Mouse (Mus musculus) C2C12 (cell line): Measurements from ENCODE around the gene Nudcd2. TPM values are rescaled to one million over a fixed set of nuclear protein-coding genes. Genes with fewer than 3 reads are reported as not detected.

ENCODE experiments used
- H3K27me3 ChIP-seq: one replicate; pipeline ENCODE4 v1.6.1; 2011; ENCODE audit not compliant: control insufficient read depth, insufficient read depth, insufficient read length
- H3K36me3 ChIP-seq: one replicate; pipeline ENCODE4 v1.6.1; 2011; ENCODE audit not compliant: control insufficient read depth, insufficient read depth
- H3K4me3 ChIP-seq: one replicate; pipeline ENCODE4 v1.5.1; 2011; ENCODE audit warnings: mild to moderate bottlenecking, control low read depth; ENCODE audit not compliant: poor library complexity, insufficient read depth, severe bottlenecking
- H3K79me2 ChIP-seq: one replicate; pipeline ENCODE4 v1.6.1; 2011; ENCODE audit not compliant: control insufficient read depth, insufficient read depth
- H3K79me3 ChIP-seq: one replicate; pipeline ENCODE4 v1.6.1; 2011; ENCODE audit warnings: low read depth, control low read depth
- H3ac ChIP-seq: one replicate; pipeline ENCODE3; 2011; ENCODE audit warnings: low read depth; ENCODE audit not compliant: control insufficient read depth, insufficient read length
- CEBPB ChIP-seq: IDR thresholded peaks from one replicate; pipeline ENCODE4 v1.6.1; 2011; ENCODE audit warnings: low read depth, mild to moderate bottlenecking, control low read depth, moderate library complexity
- CTCF ChIP-seq: IDR thresholded peaks from one replicate; pipeline ENCODE4 v1.5.1; 2011; ENCODE audit not compliant: control insufficient read depth, insufficient read depth, insufficient read length
- FOSL1 ChIP-seq: IDR thresholded peaks from one replicate; pipeline ENCODE4 v1.8.0; 2011; ENCODE audit warnings: mild to moderate bottlenecking, low read length; ENCODE audit not compliant: poor library complexity, insufficient read depth, severe bottlenecking
- MAX ChIP-seq: IDR thresholded peaks from one replicate; pipeline ENCODE4 v1.6.1; 2011; ENCODE audit warnings: mild to moderate bottlenecking, control low read depth
- MYOD1 ChIP-seq: IDR thresholded peaks from one replicate; pipeline ENCODE4 v1.6.1; 2011; ENCODE audit warnings: low read depth; ENCODE audit not compliant: control insufficient read depth, insufficient read length
- MYOG ChIP-seq: IDR thresholded peaks from one replicate; pipeline ENCODE4 v1.6.1; 2011; ENCODE audit not compliant: control insufficient read depth, insufficient read length; ENCODE audit errors: extremely low read depth
- USF1 ChIP-seq: IDR thresholded peaks from one replicate; pipeline ENCODE4 v1.6.1; 2011; ENCODE audit warnings: low read depth, mild to moderate bottlenecking, control low read depth, moderate library complexity
- polyA plus RNA-seq: library from polyadenylated mRNA; unstranded; fragments of >200 nt; fragmentation: generic; extraction: Trizol; gene quantifications from one replicate; pipeline ENCODE4 v1.2.1, GENCODE M21; 2012; ENCODE audit warnings: missing spikeins

Gene Nudcd2
- polyA plus RNA-seq, 1 experiment: 64.2 TPM

DNA sequence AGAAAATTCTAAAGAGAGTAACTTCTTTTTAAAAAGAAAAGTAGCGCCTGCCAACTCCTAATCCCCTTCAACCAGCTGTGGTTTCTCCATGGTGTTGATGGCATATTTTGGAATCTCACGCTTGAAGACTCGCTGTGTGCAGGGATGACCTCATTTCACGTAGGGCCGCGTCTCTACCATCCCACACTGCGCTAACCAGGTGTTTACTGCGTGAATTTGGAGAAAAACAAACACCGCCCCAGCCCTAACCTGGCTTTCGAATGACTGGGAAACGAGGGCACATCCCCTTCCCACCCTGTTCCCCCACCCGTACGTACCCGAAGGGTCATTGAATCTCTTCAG lies 499 bp upstream of the Nudcd2 start:
- Histone ChIP-seq H3ac (peak overlapping the region; percentile 86), H3K4me3 (peak overlapping the region; percentile 96), H3K36me3 (peaks cover 39% of the 10 kb centered on the region), H3K79me2 (peaks cover 82% of the 10 kb centered on the region), H3K27me3 (no peaks in the 10 kb centered on the region), H3K79me3 (peaks cover 69% of the 10 kb centered on the region)
- TF ChIP-seq MYOG (no peak), FOSL1 (no peak), MAX (no peak), CTCF (no peak), MYOD1 (no peak), USF1 (no peak), CEBPB (no peak)

GRCm38 (mm10) chr11:40734251-40734752 lies 835 bp downstream of the Nudcd2 start:
- H3K36me3 ChIP-seq: peaks cover 48% of the 10 kb centered on the region
- TF ChIP-seq MYOD1 (no peak), USF1 (no peak), MAX (no peak), MYOG (no peak), FOSL1 (no peak), CTCF (no peak), CEBPB (no peak)
- H3K27me3 ChIP-seq: no peaks in the 10 kb centered on the region
- peaks cover 90% of the 10 kb centered on the region for H3K79me2 ChIP-seq
- H3K79me3 ChIP-seq: peaks cover 69% of the 10 kb centered on the region
- H3ac ChIP-seq: peak overlapping the region; percentile 68
- peak overlapping the region; percentile 96 for H3K4me3 ChIP-seq

DNA sequence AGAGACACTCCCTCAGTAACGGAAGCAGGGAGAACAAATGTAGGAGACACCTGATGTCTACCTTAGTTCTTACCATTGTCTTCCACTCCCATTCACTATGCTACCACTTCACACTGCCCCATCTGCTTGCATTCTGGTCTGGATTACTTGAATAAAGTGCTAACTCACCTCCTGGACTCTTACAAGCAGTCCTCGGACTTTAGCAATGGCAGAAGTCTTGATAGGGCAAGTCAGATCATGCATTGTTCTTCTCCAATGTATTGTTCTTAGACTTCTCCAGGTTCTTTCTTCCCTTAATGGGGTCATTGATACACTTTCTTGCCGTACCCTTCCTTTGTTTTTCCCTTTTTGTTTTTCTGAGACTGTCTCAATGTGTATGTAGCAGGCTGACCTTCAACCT lies 3.9 kb downstream of the Nudcd2 start:
- Histone ChIP-seq H3K79me2 (peaks cover 60% of the 10 kb centered on the region), H3ac (no peak overlapping the region), H3K79me3 (peaks cover 44% of the 10 kb centered on the region), H3K4me3 (no peak overlapping the region), H3K27me3 (no peaks in the 10 kb centered on the region), H3K36me3 (peaks cover 65% of the 10 kb centered on the region)
- no peak for TF ChIP-seq USF1
- TF ChIP-seq FOSL1: no peak
- no peak for TF ChIP-seq CEBPB
- TF ChIP-seq MYOG: no peak
- no peak for TF ChIP-seq MAX
- TF ChIP-seq MYOD1: no peak
- TF ChIP-seq CTCF: no peak

DNA sequence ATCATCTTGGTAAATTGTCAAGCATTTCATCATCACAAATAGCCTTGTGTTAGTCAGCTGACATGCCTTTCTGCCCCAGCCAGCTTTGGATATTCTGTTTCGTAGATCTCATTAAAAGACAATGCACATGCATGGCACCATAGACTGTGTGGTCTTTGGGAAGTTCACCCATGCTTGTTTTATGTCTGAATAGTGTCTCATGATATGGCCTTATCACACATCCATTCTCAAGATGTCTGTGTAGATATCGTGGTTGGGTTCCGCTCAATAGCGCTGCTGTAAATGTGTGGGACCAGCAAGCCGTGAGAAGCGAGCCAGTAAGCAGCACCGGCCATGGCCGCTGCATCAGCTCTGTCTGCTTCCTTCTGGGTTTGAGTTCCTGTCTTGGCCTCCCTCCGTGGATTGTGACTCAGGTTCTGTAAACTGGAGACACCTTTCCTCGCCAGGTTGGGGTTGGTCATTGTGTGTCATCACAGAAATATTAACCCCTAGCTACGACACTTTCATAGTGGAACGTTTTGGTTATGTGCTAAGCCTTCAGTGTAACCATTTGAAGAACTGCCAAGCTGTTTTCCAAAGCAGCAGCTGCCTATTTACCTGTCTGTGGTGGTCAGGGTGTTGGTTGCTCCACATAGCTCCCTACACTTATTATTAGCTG lies 8.3 kb downstream of the Nudcd2 start:
- Histone ChIP-seq H3K79me2 (peaks cover 19% of the 10 kb centered on the region), H3ac (no peak overlapping the region), H3K4me3 (no peak overlapping the region), H3K36me3 (peaks cover 71% of the 10 kb centered on the region), H3K79me3 (peaks cover 9% of the 10 kb centered on the region), H3K27me3 (no peaks in the 10 kb centered on the region)
- TF ChIP-seq MYOD1: no peak
- no peak for TF ChIP-seq MYOG
- no peak for TF ChIP-seq USF1
- no peak for TF ChIP-seq MAX
- TF ChIP-seq FOSL1: no peak

DNA sequence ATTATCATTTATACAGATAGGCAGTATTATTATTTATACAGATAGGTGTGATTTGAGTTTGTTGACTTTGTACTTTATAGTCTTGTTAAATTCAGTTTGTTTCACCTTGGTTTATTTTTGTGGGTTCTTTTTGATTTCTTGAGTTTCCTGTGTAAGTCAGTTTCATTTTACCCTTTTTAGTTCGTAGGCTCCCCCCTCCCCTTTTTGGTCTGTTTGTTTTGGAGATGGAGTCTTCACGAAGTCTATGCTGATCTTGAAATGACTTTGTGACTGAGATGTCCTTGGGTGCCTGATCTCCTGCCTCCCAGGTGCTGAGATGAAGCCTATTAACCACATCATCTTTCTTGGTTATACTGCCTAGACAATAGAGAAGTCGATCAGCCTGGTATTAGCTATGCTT lies 10.9 kb downstream of the Nudcd2 start:
- TF ChIP-seq CTCF: no peak
- TF ChIP-seq MYOG: no peak
- TF ChIP-seq FOSL1: no peak
- no peak for TF ChIP-seq CEBPB
- TF ChIP-seq USF1: no peak
- TF ChIP-seq MYOD1: no peak
- TF ChIP-seq MAX: no peak
- Histone ChIP-seq H3K79me3 (no peaks in the 10 kb centered on the region), H3K27me3 (no peaks in the 10 kb centered on the region), H3ac (no peak overlapping the region), H3K79me2 (peaks cover under 1% of the 10 kb centered on the region), H3K36me3 (peaks cover 65% of the 10 kb centered on the region), H3K4me3 (no peak overlapping the region)

GRCm38 (mm10) chr11:40746361-40746760 lies 12.9 kb downstream of the Nudcd2 start:
- Histone ChIP-seq H3K36me3 (peaks cover 65% of the 10 kb centered on the region), H3K79me3 (no peaks in the 10 kb centered on the region), H3K27me3 (no peaks in the 10 kb centered on the region), H3K4me3 (no peak overlapping the region), H3K79me2 (peaks cover 7% of the 10 kb centered on the region), H3ac (no peak overlapping the region)
- no peak for TF ChIP-seq MYOD1
- no peak for TF ChIP-seq MAX
- no peak for TF ChIP-seq USF1
- TF ChIP-seq CTCF: no peak
- TF ChIP-seq FOSL1: no peak
- TF ChIP-seq CEBPB: no peak
- no peak for TF ChIP-seq MYOG
